Comparison of ENCODE assay signal across 22 mouse cellular contexts in genomic region chr15:102282463-102283292, GRCm38 (mm10). TPM values are rescaled to one million over a fixed set of nuclear protein-coding genes. Genes with fewer than 3 reads are reported as not detected.
DNase-seq lines count a peak whose midpoint lies in the region; ATAC-seq lines count a peak whose summit lies in the region.
"Had no signal": no experiment of that assay in that cellular context is flagged by ENCODE, and none has a peak within 500 bp of the region (broad histone marks: within the 10 kb centered on the region; RNA-seq: fewer than 3 reads in every experiment).

No protein-coding gene starts in this region.

- peaks cover 27% of the 10 kb centered on the region for H3K79me2 ChIP-seq in macrophage (ENCODE audit: inconsistent target)

- intact Hi-C loops in left cerebral cortex, postnatal 25 days (cut with DNase I): no loop called here

- H3K4me3 ChIP-seq in macrophage (ENCODE audit: inconsistent target): no peak overlapping the region
- H3K4me3 ChIP-seq in hindbrain, embryonic 12.5 days: no peak overlapping the region
- H3K4me3 ChIP-seq: heart, embryonic 12.5 days; limb, embryonic 12.5 days; midbrain, embryonic 13.5 days; myocyte; stomach, embryonic 15.5 days had no signal

- H3K36me3 ChIP-seq in macrophage (ENCODE audit: inconsistent target): peaks cover 10% of the 10 kb centered on the region; the same call in 1 of the 2 replicates
- peaks cover 23% of the 10 kb centered on the region for H3K36me3 ChIP-seq in hindbrain, embryonic 12.5 days

- peaks cover 14% of the 10 kb centered on the region for H3K4me1 ChIP-seq in hindbrain, embryonic 12.5 days

- DNase-seq in ES-CJ7 (ENCODE audit: low read depth, low spot score): peak; percentile 41
- DNase-seq in MEL-GATA-1-ER (ENCODE audit: extremely low read depth, low read depth): peak; percentile 51
- peak; percentile 47 for DNase-seq in liver
- no peak for DNase-seq in neural tube, embryonic 10.5 days (ENCODE audit: extremely low spot score, low spot score)
- no peak for DNase-seq in left cerebral cortex, postnatal 25 days (ENCODE audit: low spot score in 2 of 2)
- DNase-seq: cerebellum, adult 9-10 months; embryo, embryonic 11 days; gastrocnemius, postnatal 14 days; heart, postnatal 36 days; kidney, adult 9 months; kidney, postnatal 4 days; lung, postnatal 14 days; spleen, adult 18-20 months had no signal

- no peak overlapping the region for H3K9ac ChIP-seq in hindbrain, embryonic 12.5 days
- H3K9ac ChIP-seq: heart, embryonic 12.5 days; limb, embryonic 12.5 days; midbrain, embryonic 13.5 days; stomach, embryonic 15.5 days had no signal

- no peaks in the 10 kb centered on the region for H3K9me3 ChIP-seq in hindbrain, embryonic 12.5 days (replicated peaks)
- H3K9me3 ChIP-seq: heart, embryonic 12.5 days; limb, embryonic 12.5 days; midbrain, embryonic 13.5 days; stomach, embryonic 15.5 days had no signal

- 47% methylated on average over 8 of the region's 8 CpGs for WGBS in macrophage (ENCODE audit: missing documents)
- WGBS in hindbrain, embryonic 12.5 days: 87% methylated on average over 8 of the region's 8 CpGs

- peak overlapping the region; percentile 27 for H3K27ac ChIP-seq in macrophage
- no peak overlapping the region for H3K27ac ChIP-seq in hindbrain, embryonic 12.5 days
- H3K27ac ChIP-seq: hindbrain, postnatal 0 days; limb, embryonic 12.5 days; midbrain, embryonic 13.5 days; stomach, embryonic 15.5 days had no signal

- H3K4me2 ChIP-seq in hindbrain, embryonic 12.5 days (replicated peaks): no peak overlapping the region
- H3K4me2 ChIP-seq: heart, embryonic 12.5 days; limb, embryonic 12.5 days; midbrain, embryonic 13.5 days; stomach, embryonic 15.5 days had no signal

- H3K27me3 ChIP-seq in hindbrain, embryonic 12.5 days: no peaks in the 10 kb centered on the region
- H3K27me3 ChIP-seq: heart, embryonic 12.5 days; limb, embryonic 12.5 days; midbrain, embryonic 13.5 days; Patski; stomach, embryonic 15.5 days had no signal

- no peak for ATAC-seq in hindbrain, embryonic 12.5 days (ENCODE audit: low FRiP score)
- ATAC-seq: hindbrain, postnatal 0 days; midbrain, embryonic 13.5 days; Patski had no signal

RNA-seq across cellular contexts. Expression of gene Mfsd5, which starts 3.4 kb away (rescaled TPM):
- 10 to 100 TPM in 4 of 26 experiments, 1 to 10 TPM in 22; 2.6 to 13.6 (median 6.1) TPM for total RNA-seq in macrophage (2018; cell fraction: chromatin; rRNA removed)
- total RNA-seq in macrophage (2018; cell fraction: cytosol; rRNA removed): 100 to 1,000 TPM in 1 of 26 experiments, 10 to 100 TPM in 25; 52.1 to 102 (median 74.8) TPM
- 10 to 100 TPM; 13.5 to 78.9 (median 54.2) TPM for total RNA-seq in macrophage (2018; cell fraction: nucleus; rRNA removed)
- polyA plus RNA-seq in macrophage (2018): 49.9 to 84.0 TPM (median 66.7 TPM) in 3 replicates
- polyA plus RNA-seq in hindbrain, embryonic 12.5 days (2016; fragmentation: Nextera tagmentation; extraction: Ambion mirVana): 54.2 and 54.9 TPM in 2 replicates
- 10 to 100 TPM; 42.1 to 43.9 TPM for total RNA-seq in left cerebral cortex, postnatal 25 days (2021)

RNA-seq across cellular contexts. Expression of gene Gm9918, which starts 12.3 kb away (rescaled TPM):
- total RNA-seq in macrophage (2018; cell fraction: chromatin; rRNA removed): not detected
- not detected for total RNA-seq in macrophage (2018; cell fraction: cytosol; rRNA removed)
- not detected for total RNA-seq in macrophage (2018; cell fraction: nucleus; rRNA removed)
- polyA plus RNA-seq in macrophage (2018): not detected in 3 replicates
- 0.30 and 0.49 TPM in 2 replicates for polyA plus RNA-seq in hindbrain, embryonic 12.5 days (2016; fragmentation: Nextera tagmentation; extraction: Ambion mirVana)
- not detected for total RNA-seq in left cerebral cortex, postnatal 25 days (2021)
- total RNA-seq: gastrocnemius, postnatal 14 days; heart, postnatal 36 days; hindbrain, postnatal 0 days had no signal
- polyA plus RNA-seq: heart, embryonic 12.5 days; myocyte had no signal

RNA-seq across cellular contexts. Expression of gene Espl1, which starts 13.4 kb away (rescaled TPM):
- total RNA-seq in macrophage (2018; cell fraction: chromatin; rRNA removed): 10 to 100 TPM in 9 of 26 experiments, 1 to 10 TPM in 17; 1.8 to 32.0 (median 8.2) TPM
- 1 to 10 TPM in 24 of 26 experiments, under 1 TPM in 2; 0.81 to 8.2 (median 3.1) TPM for total RNA-seq in macrophage (2018; cell fraction: cytosol; rRNA removed)
- total RNA-seq in macrophage (2018; cell fraction: nucleus; rRNA removed): 10 to 100 TPM in 3 of 26 experiments, 1 to 10 TPM in 23; 1.3 to 19.0 (median 5.7) TPM
- 1.0 to 5.7 TPM (median 3.5 TPM) in 3 replicates for polyA plus RNA-seq in macrophage (2018)
- polyA plus RNA-seq in hindbrain, embryonic 12.5 days (2016; fragmentation: Nextera tagmentation; extraction: Ambion mirVana): 26.7 and 27.3 TPM in 2 replicates
- under 1 TPM; 0.60 to 0.76 TPM for total RNA-seq in left cerebral cortex, postnatal 25 days (2021)

RNA-seq across cellular contexts. Expression of gene Rarg, which starts 25.4 kb away (rescaled TPM):
- total RNA-seq in macrophage (2018; cell fraction: chromatin; rRNA removed): 10 to 100 TPM in 25 of 26 experiments, 1 to 10 TPM in 1; 9.2 to 63.4 (median 21.5) TPM
- total RNA-seq in macrophage (2018; cell fraction: cytosol; rRNA removed): 10 to 100 TPM in 25 of 26 experiments, 1 to 10 TPM in 1; 9.0 to 21.1 (median 17.2) TPM
- 10 to 100 TPM; 14.7 to 49.4 (median 23.3) TPM for total RNA-seq in macrophage (2018; cell fraction: nucleus; rRNA removed)
- 4.7 to 19.6 TPM (median 7.5 TPM) in 3 replicates for polyA plus RNA-seq in macrophage (2018)
- polyA plus RNA-seq in hindbrain, embryonic 12.5 days (2016; fragmentation: Nextera tagmentation; extraction: Ambion mirVana): 42.2 and 45.6 TPM in 2 replicates
- 10 to 100 TPM; 12.7 to 15.4 TPM for total RNA-seq in left cerebral cortex, postnatal 25 days (2021)

RNA-seq across cellular contexts. Expression of gene Pfdn5, which starts 43.2 kb away (rescaled TPM):
- 10 to 100 TPM; 18.0 to 66.8 (median 47.8) TPM for total RNA-seq in macrophage (2018; cell fraction: chromatin; rRNA removed)
- total RNA-seq in macrophage (2018; cell fraction: cytosol; rRNA removed): 100 to 1,000 TPM; 166 to 430 (median 223) TPM
- 10 to 100 TPM; 35.9 to 91.4 (median 60.9) TPM for total RNA-seq in macrophage (2018; cell fraction: nucleus; rRNA removed)
- 258 to 355 TPM (median 355 TPM) in 3 replicates for polyA plus RNA-seq in macrophage (2018)
- 331 and 402 TPM in 2 replicates for polyA plus RNA-seq in hindbrain, embryonic 12.5 days (2016; fragmentation: Nextera tagmentation; extraction: Ambion mirVana)
- total RNA-seq in left cerebral cortex, postnatal 25 days (2021): 100 to 1,000 TPM; 365 to 396 TPM

Comparison
In these comparisons a context has a peak if more than half of its experiments do, and no peak if none do; other contexts are left out.
1. DNase-seq: peak in ES-CJ7 (single experiment), MEL-GATA-1-ER (single experiment) and liver (single experiment); none in neural tube, embryonic 10.5 days (single experiment) and left cerebral cortex, postnatal 25 days (0 of 2).